Comparison of ENCODE assay signal across 8 mouse cellular contexts in genomic region chr6:124485414-124486144, GRCm38 (mm10). TPM values are rescaled to one million over a fixed set of nuclear protein-coding genes. Genes with fewer than 3 reads are reported as not detected.
A peak's percentile ranks its signal among the peaks of the same experiment; 100 is the strongest.
DNase-seq lines count a peak whose midpoint lies in the region; ATAC-seq and TF ChIP-seq lines count a peak whose summit lies in the region.

No protein-coding gene starts in this region.

- peak; percentile 53 for ATAC-seq in liver, embryonic 11.5 days (replicated peaks; ENCODE audit: low FRiP score)
- ATAC-seq in liver, postnatal 0 days: no peak
- ATAC-seq in embryonic facial prominence, embryonic 14.5 days (ENCODE audit: low read depth): no peak
- no peak for ATAC-seq in limb, embryonic 11.5 days (ENCODE audit: insufficient number of reproducible peaks, low FRiP score, low TSS enrichment, low read depth)
- ATAC-seq in stomach, embryonic 14.5 days (ENCODE audit: insufficient number of reproducible peaks, insufficient read depth, low FRiP score, low read depth): no peak

- 32% methylated on average over 21 of the region's 21 CpGs for WGBS in liver, embryonic 11.5 days
- WGBS in liver, postnatal 0 days (ENCODE audit: insufficient replicate concordance): 54% methylated on average over 21 of the region's 21 CpGs
- 29% methylated on average over 21 of the region's 21 CpGs for WGBS in embryonic facial prominence, embryonic 14.5 days
- whole genome bisulfite sequencing in limb, embryonic 11.5 days: 36% methylated on average over 21 of the region's 21 CpGs
- WGBS in stomach, embryonic 14.5 days: 30% methylated on average over 21 of the region's 21 CpGs

- H3K36me3 ChIP-seq in liver, embryonic 11.5 days (ENCODE audit: control insufficient read depth, insufficient read depth, low read length): no peaks in the 10 kb centered on the region
- H3K36me3 ChIP-seq in liver, postnatal 0 days (replicated peaks; ENCODE audit: insufficient read depth, low read length): no peaks in the 10 kb centered on the region
- no peaks in the 10 kb centered on the region for H3K36me3 ChIP-seq in embryonic facial prominence, embryonic 14.5 days (ENCODE audit: control insufficient read depth, insufficient read depth, low read length)
- H3K36me3 ChIP-seq in limb, embryonic 11.5 days (ENCODE audit: control insufficient read depth, insufficient read depth, low read length): no peaks in the 10 kb centered on the region
- no peaks in the 10 kb centered on the region for H3K36me3 ChIP-seq in stomach, embryonic 14.5 days (ENCODE audit: control insufficient read depth, insufficient read depth, low read length)

- no peak for TF ChIP-seq EP300 in liver, postnatal 0 days (IDR thresholded peaks at IDR 0.05; ENCODE audit: low read depth)

- no peak for DNase-seq in liver, embryonic 11.5 days (ENCODE audit: low spot score)
- no peak for DNase-seq in liver, postnatal 0 days
- DNase-seq in embryonic facial prominence, embryonic 14.5 days (ENCODE audit: low spot score): peak; percentile 43
- no peak for DNase-seq in limb, embryonic 11.5 days (ENCODE audit: low spot score)
- DNase-seq in urinary bladder, postnatal 10 days (ENCODE audit: low spot score): no peak
- DNase-seq in cerebellum, adult 11 months: no peak
- DNase-seq in frontal cortex, adult 2 months (ENCODE audit: extremely low spot score in 1 of 2, low spot score in 1 of 2): no peak

- no peak overlapping the region for H3K27ac ChIP-seq in liver, embryonic 11.5 days (ENCODE audit: low read depth, low read length)
- H3K27ac ChIP-seq in liver, postnatal 0 days (ENCODE audit: low read depth): no peak overlapping the region
- no peak overlapping the region for H3K27ac ChIP-seq in embryonic facial prominence, embryonic 14.5 days (replicated peaks; ENCODE audit: low read depth, low read length)
- no peak overlapping the region for H3K27ac ChIP-seq in limb, embryonic 11.5 days (replicated peaks; ENCODE audit: low read depth, low read length)
- H3K27ac ChIP-seq in stomach, embryonic 14.5 days (ENCODE audit: low read length): no peak overlapping the region

- H3K27me3 ChIP-seq in liver, embryonic 11.5 days (replicated peaks; ENCODE audit: control insufficient read depth, insufficient read depth, low read length): no peaks in the 10 kb centered on the region
- H3K27me3 ChIP-seq in liver, postnatal 0 days (ENCODE audit: insufficient read depth, low read length): no peaks in the 10 kb centered on the region
- H3K27me3 ChIP-seq in embryonic facial prominence, embryonic 14.5 days (replicated peaks; ENCODE audit: control insufficient read depth, insufficient read depth, low read length): no peaks in the 10 kb centered on the region
- no peaks in the 10 kb centered on the region for H3K27me3 ChIP-seq in limb, embryonic 11.5 days (ENCODE audit: control insufficient read depth, insufficient read depth, low read length)
- H3K27me3 ChIP-seq in stomach, embryonic 14.5 days (ENCODE audit: control insufficient read depth, insufficient read depth, low read length): no peaks in the 10 kb centered on the region

- H3K4me1 ChIP-seq in liver, embryonic 11.5 days (replicated peaks; ENCODE audit: control insufficient read depth, insufficient read depth, low read length): no peaks in the 10 kb centered on the region; the same call in 1 of the 2 replicates
- H3K4me1 ChIP-seq in liver, postnatal 0 days (ENCODE audit: insufficient read depth): peaks cover 3% of the 10 kb centered on the region
- no peaks in the 10 kb centered on the region for H3K4me1 ChIP-seq in embryonic facial prominence, embryonic 14.5 days (ENCODE audit: control insufficient read depth, insufficient read depth, low read length)
- no peaks in the 10 kb centered on the region for H3K4me1 ChIP-seq in limb, embryonic 11.5 days (ENCODE audit: control insufficient read depth, insufficient read depth, low read length)
- H3K4me1 ChIP-seq in stomach, embryonic 14.5 days (ENCODE audit: control insufficient read depth, insufficient read depth, low read length): no peaks in the 10 kb centered on the region

- peak overlapping the region; percentile 53 for H3K4me2 ChIP-seq in liver, embryonic 11.5 days
- H3K4me2 ChIP-seq in liver, postnatal 0 days (ENCODE audit: low read depth, low read length): no peak overlapping the region
- peak overlapping the region; percentile 46 for H3K4me2 ChIP-seq in embryonic facial prominence, embryonic 14.5 days (ENCODE audit: low read depth, low read length)
- H3K4me2 ChIP-seq in limb, embryonic 11.5 days (ENCODE audit: low read depth, severe bottlenecking): peak overlapping the region; percentile 5; the same call in 1 of the 2 replicates
- H3K4me2 ChIP-seq in stomach, embryonic 14.5 days (replicated peaks; ENCODE audit: low read depth, low read length): peak overlapping the region; percentile 34; the same call in 1 of the 2 replicates

- no peak for TF ChIP-seq CTCF in liver, postnatal 0 days (IDR thresholded peaks at IDR 0.05; ENCODE audit: low read depth)

- H3K4me3 ChIP-seq in liver, embryonic 11.5 days (ENCODE audit: low read depth, low read length): peak overlapping the region; percentile 23; the same call in 1 of the 2 replicates
- no peak overlapping the region for H3K4me3 ChIP-seq in liver, postnatal 0 days (ENCODE audit: low read depth, low read length)
- H3K4me3 ChIP-seq in embryonic facial prominence, embryonic 14.5 days (ENCODE audit: low read depth, low read length): peak overlapping the region; percentile 14; the same call in 1 of the 2 replicates
- H3K4me3 ChIP-seq in limb, embryonic 11.5 days (ENCODE audit: low read depth, low read length): no peak overlapping the region
- no peak overlapping the region; the same call in 1 of the 2 replicates for H3K4me3 ChIP-seq in stomach, embryonic 14.5 days (ENCODE audit: low read depth, low read length)

- H3K9me3 ChIP-seq in liver, embryonic 11.5 days (ENCODE audit: control insufficient read depth, low read length): no peaks in the 10 kb centered on the region
- H3K9me3 ChIP-seq in liver, postnatal 0 days (ENCODE audit: low read length): no peaks in the 10 kb centered on the region
- H3K9me3 ChIP-seq in embryonic facial prominence, embryonic 14.5 days (ENCODE audit: control insufficient read depth, low read length): no peaks in the 10 kb centered on the region
- no peaks in the 10 kb centered on the region for H3K9me3 ChIP-seq in limb, embryonic 11.5 days (ENCODE audit: control insufficient read depth, low read length)
- no peaks in the 10 kb centered on the region for H3K9me3 ChIP-seq in stomach, embryonic 14.5 days (ENCODE audit: control insufficient read depth, low read depth, low read length)

- no peak overlapping the region for H3K9ac ChIP-seq in liver, embryonic 11.5 days (ENCODE audit: low read depth, low read length)
- H3K9ac ChIP-seq in liver, postnatal 0 days (replicated peaks): no peak overlapping the region
- no peak overlapping the region; the same call in 1 of the 2 replicates for H3K9ac ChIP-seq in embryonic facial prominence, embryonic 14.5 days (ENCODE audit: low read depth, low read length)
- no peak overlapping the region for H3K9ac ChIP-seq in limb, embryonic 11.5 days (ENCODE audit: low read length)
- no peak overlapping the region for H3K9ac ChIP-seq in stomach, embryonic 14.5 days (replicated peaks; ENCODE audit: low read depth, low read length)

RNA-seq across cellular contexts. Expression of gene C1rl, which starts 7.3 kb away (rescaled TPM):
- polyA plus RNA-seq in liver, embryonic 11.5 days (2014; fragmentation: Nextera tagmentation; extraction: Ambion mirVana): 4.1 and 4.4 TPM in 2 replicates
- 31.1 and 36.2 TPM in 2 replicates for polyA plus RNA-seq in liver, postnatal 0 days (2015; fragmentation: Nextera tagmentation; extraction: Ambion mirVana)
- polyA plus RNA-seq in embryonic facial prominence, embryonic 14.5 days (2014; fragmentation: Nextera tagmentation; extraction: Ambion mirVana): 0.31 and 0.39 TPM in 2 replicates
- 0.33 and 0.47 TPM in 2 replicates for polyA plus RNA-seq in limb, embryonic 11.5 days (2014; fragmentation: Nextera tagmentation; extraction: Ambion mirVana)
- 0.43 and 0.68 TPM in 2 replicates for polyA plus RNA-seq in stomach, embryonic 14.5 days (2014; fragmentation: Nextera tagmentation; extraction: Ambion mirVana)
- polyA plus RNA-seq in frontal cortex, adult 2 months (2012; rRNA removed): 0.19 and 0.36 TPM in 2 replicates

RNA-seq across cellular contexts. Expression of gene Clstn3, which starts 21.0 kb away (rescaled TPM):
- polyA plus RNA-seq in liver, embryonic 11.5 days (2014; fragmentation: Nextera tagmentation; extraction: Ambion mirVana): 6.1 and 7.6 TPM in 2 replicates
- 1.8 TPM in 2 replicates for polyA plus RNA-seq in liver, postnatal 0 days (2015; fragmentation: Nextera tagmentation; extraction: Ambion mirVana)
- 7.7 and 9.7 TPM in 2 replicates for polyA plus RNA-seq in embryonic facial prominence, embryonic 14.5 days (2014; fragmentation: Nextera tagmentation; extraction: Ambion mirVana)
- polyA plus RNA-seq in limb, embryonic 11.5 days (2014; fragmentation: Nextera tagmentation; extraction: Ambion mirVana): 4.3 and 4.4 TPM in 2 replicates
- 4.9 and 5.4 TPM in 2 replicates for polyA plus RNA-seq in stomach, embryonic 14.5 days (2014; fragmentation: Nextera tagmentation; extraction: Ambion mirVana)
- polyA plus RNA-seq in frontal cortex, adult 2 months (2012; rRNA removed): 202 and 206 TPM in 2 replicates

RNA-seq across cellular contexts. Expression of gene C1ra, which starts 26.6 kb away (rescaled TPM):
- 2.8 and 2.9 TPM in 2 replicates for polyA plus RNA-seq in liver, embryonic 11.5 days (2014; fragmentation: Nextera tagmentation; extraction: Ambion mirVana)
- 63.0 and 65.0 TPM in 2 replicates for polyA plus RNA-seq in liver, postnatal 0 days (2015; fragmentation: Nextera tagmentation; extraction: Ambion mirVana)
- 2.8 and 3.4 TPM in 2 replicates for polyA plus RNA-seq in embryonic facial prominence, embryonic 14.5 days (2014; fragmentation: Nextera tagmentation; extraction: Ambion mirVana)
- 0.19 and 0.23 TPM in 2 replicates for polyA plus RNA-seq in limb, embryonic 11.5 days (2014; fragmentation: Nextera tagmentation; extraction: Ambion mirVana)
- 3.0 and 3.5 TPM in 2 replicates for polyA plus RNA-seq in stomach, embryonic 14.5 days (2014; fragmentation: Nextera tagmentation; extraction: Ambion mirVana)
- 0.97 and 1.1 TPM in 2 replicates for polyA plus RNA-seq in frontal cortex, adult 2 months (2012; rRNA removed)

RNA-seq across cellular contexts. Expression of gene C1s1, which starts 56.6 kb away (rescaled TPM):
- polyA plus RNA-seq in liver, embryonic 11.5 days (2014; fragmentation: Nextera tagmentation; extraction: Ambion mirVana): 12.0 and 12.7 TPM in 2 replicates
- polyA plus RNA-seq in liver, postnatal 0 days (2015; fragmentation: Nextera tagmentation; extraction: Ambion mirVana): 118 and 130 TPM in 2 replicates
- 5.4 and 7.4 TPM in 2 replicates for polyA plus RNA-seq in embryonic facial prominence, embryonic 14.5 days (2014; fragmentation: Nextera tagmentation; extraction: Ambion mirVana)
- polyA plus RNA-seq in limb, embryonic 11.5 days (2014; fragmentation: Nextera tagmentation; extraction: Ambion mirVana): 0.41 and 0.50 TPM in 2 replicates
- 2.0 and 2.9 TPM in 2 replicates for polyA plus RNA-seq in stomach, embryonic 14.5 days (2014; fragmentation: Nextera tagmentation; extraction: Ambion mirVana)
- polyA plus RNA-seq in frontal cortex, adult 2 months (2012; rRNA removed): 1.6 and 2.3 TPM in 2 replicates

Comparison
In these comparisons a context has a peak if more than half of its experiments do, and no peak if none do; other contexts are left out.
1. H3K4me3 ChIP-seq: peak in liver, embryonic 11.5 days (single experiment) and embryonic facial prominence, embryonic 14.5 days (single experiment); none in liver, postnatal 0 days (single experiment), limb, embryonic 11.5 days (single experiment) and stomach, embryonic 14.5 days (single experiment).
2. RNA of gene C1ra, which starts 26.6 kb away (polyA plus RNA-seq): 63.0 to 65.0 TPM in liver, postnatal 0 days; 2.8 to 3.4 TPM in embryonic facial prominence, embryonic 14.5 days, 3.0 to 3.5 TPM in stomach, embryonic 14.5 days, 2.8 to 2.9 TPM in liver, embryonic 11.5 days, 0.97 to 1.1 TPM in frontal cortex, adult 2 months and 0.19 to 0.23 TPM in limb, embryonic 11.5 days; every median in the first group is over 10 times any median in the second.
3. RNA of gene Clstn3, which starts 21.0 kb away (polyA plus RNA-seq): 202 to 206 TPM in frontal cortex, adult 2 months; 7.7 to 9.7 TPM in embryonic facial prominence, embryonic 14.5 days, 6.1 to 7.6 TPM in liver, embryonic 11.5 days, 4.9 to 5.4 TPM in stomach, embryonic 14.5 days, 4.3 to 4.4 TPM in limb, embryonic 11.5 days and 1.8 TPM in liver, postnatal 0 days; every median in the first group is over 10 times any median in the second.